ENCODE assay signal across 13 mouse cellular contexts in the genomic region with DNA sequence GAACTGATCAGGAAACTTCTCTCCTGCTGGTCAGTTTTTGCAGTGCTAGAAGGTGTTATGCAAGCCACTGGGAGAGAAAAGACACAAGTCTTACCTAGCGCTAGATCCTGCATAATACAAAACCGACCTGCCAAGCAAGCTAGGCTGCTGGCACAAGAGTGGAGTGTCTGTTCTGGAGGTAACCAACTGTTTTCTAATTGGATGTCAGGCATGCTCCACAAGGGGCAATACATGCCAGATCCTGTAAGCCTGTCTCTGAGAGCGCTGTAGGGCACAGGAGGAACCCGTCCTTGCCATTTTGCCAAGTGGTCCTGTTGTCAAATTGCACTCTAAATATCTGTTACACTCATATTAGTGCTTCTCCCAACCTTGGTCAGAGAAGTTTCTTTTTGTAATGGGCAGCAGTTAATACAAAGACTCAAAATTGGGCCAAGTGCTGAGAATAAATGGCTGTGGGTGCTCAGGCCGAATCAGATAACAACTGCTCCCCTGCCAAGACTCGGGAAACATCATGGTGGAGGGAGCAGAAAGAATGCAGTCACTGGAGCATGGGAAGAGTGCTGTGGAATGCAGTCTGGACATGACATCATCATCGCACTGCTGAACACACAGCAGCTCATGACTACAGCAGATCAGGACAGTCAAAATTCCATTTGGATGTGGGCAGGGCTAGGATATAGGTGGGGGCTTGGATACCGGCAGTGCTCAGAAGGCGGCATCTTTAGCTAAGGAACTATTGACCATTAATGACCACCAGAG. TPM values are rescaled to one million over a fixed set of nuclear protein-coding genes. Genes with fewer than 3 reads are reported as not detected.
DNase-seq lines count a peak whose midpoint lies in the region; ATAC-seq and TF ChIP-seq lines count a peak whose summit lies in the region.
"Had no signal": no experiment of that assay in that cellular context is flagged by ENCODE, and none has a peak within 500 bp of the region (broad histone marks: within the 10 kb centered on the region; RNA-seq: fewer than 3 reads in every experiment).

No protein-coding gene starts in this region.

- no peak overlapping the region for H3K4me2 ChIP-seq in hindbrain, postnatal 0 days (ENCODE audit: low read depth, low read length)
- H3K4me2 ChIP-seq in hindbrain, embryonic 12.5 days (replicated peaks), result no peak overlapping the region
- peak overlapping the region; percentile 20; the same call in 1 of the 2 replicates for H3K4me2 ChIP-seq in limb, embryonic 13.5 days (replicated peaks)
- H3K4me2 ChIP-seq: heart, embryonic 12.5 days; midbrain, embryonic 15.5 days; neural tube, embryonic 15.5 days had no signal

- H3K4me3 ChIP-seq in hindbrain, postnatal 0 days (ENCODE audit: low read length), result no peak overlapping the region
- H3K4me3 ChIP-seq in hindbrain, embryonic 12.5 days, result no peak overlapping the region
- H3K4me3 ChIP-seq in limb, embryonic 13.5 days, result no peak overlapping the region
- H3K4me3 ChIP-seq: erythroblast, embryonic 14.5 days; heart, embryonic 12.5 days; midbrain, embryonic 15.5 days; neural tube, embryonic 15.5 days had no signal

- no peak overlapping the region for H3K9ac ChIP-seq in hindbrain, postnatal 0 days (replicated peaks; ENCODE audit: low read length)
- H3K9ac ChIP-seq in hindbrain, embryonic 12.5 days, result no peak overlapping the region
- H3K9ac ChIP-seq in limb, embryonic 13.5 days, result no peak overlapping the region
- H3K9ac ChIP-seq: heart, embryonic 12.5 days; midbrain, embryonic 15.5 days; neural tube, embryonic 15.5 days had no signal

- H3K27me3 ChIP-seq in hindbrain, postnatal 0 days (ENCODE audit: insufficient read depth, low read length), result no peaks in the 10 kb centered on the region
- no peaks in the 10 kb centered on the region for H3K27me3 ChIP-seq in hindbrain, embryonic 12.5 days
- peaks cover 3% of the 10 kb centered on the region; the same call in 1 of the 2 replicates for H3K27me3 ChIP-seq in limb, embryonic 13.5 days
- H3K27me3 ChIP-seq: midbrain, embryonic 15.5 days; neural tube, embryonic 15.5 days had no signal

- ATAC-seq in hindbrain, postnatal 0 days, result peak; percentile 85
- no peak for ATAC-seq in hindbrain, embryonic 12.5 days (ENCODE audit: low FRiP score)
- ATAC-seq in limb, embryonic 13.5 days (ENCODE audit: low FRiP score, low read depth), result no peak
- ATAC-seq: midbrain, embryonic 15.5 days had no signal

- peak; percentile 39; the same call in 1 of the 2 replicates for TF ChIP-seq CTCF in hindbrain, postnatal 0 days (IDR thresholded peaks at IDR 0.05; ENCODE audit: low read depth)

- DNase-seq in hindbrain, postnatal 0 days (ENCODE audit: low spot score), result peak; percentile 58
- DNase-seq in brain, adult 2 months (ENCODE audit: low read depth, low spot score), result peak; percentile 95
- peak; percentile 93 for DNase-seq in cerebellum, adult 9-10 months
- DNase-seq in layer of hippocampus, postnatal 36 days, result no peak
- no peak for DNase-seq in thymus, postnatal 25 days
- DNase-seq: kidney, adult 18-20 months; lung, adult 18-20 months had no signal

- H3K9me3 ChIP-seq in hindbrain, postnatal 0 days (ENCODE audit: low read length), result no peaks in the 10 kb centered on the region
- no peaks in the 10 kb centered on the region for H3K9me3 ChIP-seq in hindbrain, embryonic 12.5 days (replicated peaks)
- H3K9me3 ChIP-seq in limb, embryonic 13.5 days, result no peaks in the 10 kb centered on the region
- H3K9me3 ChIP-seq: heart, embryonic 12.5 days; midbrain, embryonic 15.5 days; neural tube, embryonic 15.5 days had no signal

- H3K4me1 ChIP-seq in hindbrain, postnatal 0 days (ENCODE audit: insufficient read depth, low read length), result no peaks in the 10 kb centered on the region
- peaks cover 4% of the 10 kb centered on the region; the same call in 1 of the 2 replicates for H3K4me1 ChIP-seq in hindbrain, embryonic 12.5 days
- H3K4me1 ChIP-seq in limb, embryonic 13.5 days, result peaks cover 8% of the 10 kb centered on the region
- H3K4me1 ChIP-seq: heart, embryonic 12.5 days had no signal

- 43% methylated on average over 9 of the region's 9 CpGs for WGBS in hindbrain, postnatal 0 days
- WGBS in hindbrain, embryonic 12.5 days, result 61% methylated on average over 9 of the region's 9 CpGs
- 58% methylated on average over 9 of the region's 9 CpGs for WGBS in limb, embryonic 13.5 days

- peak overlapping the region; percentile 20; the same call in 1 of the 2 replicates for H3K27ac ChIP-seq in hindbrain, postnatal 0 days
- no peak overlapping the region for H3K27ac ChIP-seq in hindbrain, embryonic 12.5 days
- 0 out of 2 replicates have a peak overlapping the region, but pooled peaks have one; percentile 33 for H3K27ac ChIP-seq in limb, embryonic 13.5 days
- H3K27ac ChIP-seq: midbrain, embryonic 15.5 days; neural tube, embryonic 15.5 days had no signal

- H3K36me3 ChIP-seq in hindbrain, postnatal 0 days (ENCODE audit: insufficient read depth, low read length), result no peaks in the 10 kb centered on the region
- H3K36me3 ChIP-seq in hindbrain, embryonic 12.5 days, result no peaks in the 10 kb centered on the region
- H3K36me3 ChIP-seq in limb, embryonic 13.5 days, result no peaks in the 10 kb centered on the region
- H3K36me3 ChIP-seq: heart, embryonic 12.5 days; midbrain, embryonic 15.5 days; neural tube, embryonic 15.5 days had no signal

RNA-seq across cellular contexts. Expression of a gene that starts 7.3 kb away (rescaled TPM):
- total RNA-seq in hindbrain, postnatal 0 days (2014; rRNA removed), result 67.3 and 80.5 TPM in 2 replicates
- 22.0 and 25.0 TPM in 2 replicates for polyA plus RNA-seq in hindbrain, postnatal 0 days (2015; fragmentation: Nextera tagmentation; extraction: Ambion mirVana)
- 6.4 and 7.8 TPM in 2 replicates for polyA plus RNA-seq in hindbrain, embryonic 12.5 days (2016; fragmentation: Nextera tagmentation; extraction: Ambion mirVana)
- polyA plus RNA-seq in limb, embryonic 13.5 days (2015; fragmentation: Nextera tagmentation; extraction: Ambion mirVana), result 0.46 and 0.56 TPM in 2 replicates
- total RNA-seq in layer of hippocampus, postnatal 36 days (2021), result 100 to 1,000 TPM; 231 to 234 TPM
- polyA plus RNA-seq: erythroblast, embryonic 14.5 days; heart, embryonic 12.5 days had no signal

Comparison
In these comparisons a context has a peak if more than half of its experiments do, and no peak if none do; other contexts are left out.
1. DNase-seq: peak in hindbrain, postnatal 0 days (single experiment), brain, adult 2 months (single experiment) and cerebellum, adult 9-10 months (single experiment); none in layer of hippocampus, postnatal 36 days (0 of 2) and thymus, postnatal 25 days (single experiment).